ENCODE assay signal across 11 mouse cellular contexts in genomic region chr11:99854121-99854520, GRCm38 (mm10). TPM values are rescaled to one million over a fixed set of nuclear protein-coding genes. Genes with fewer than 3 reads are reported as not detected.
DNase-seq lines count a peak whose midpoint lies in the region; TF ChIP-seq lines count a peak whose summit lies in the region.
"Had no signal": no experiment of that assay in that cellular context is flagged by ENCODE, and none has a peak within 500 bp of the region (broad histone marks: within the 10 kb centered on the region; RNA-seq: fewer than 3 reads in every experiment).

No protein-coding gene starts in this region.

- in situ Hi-C loops in CH12.LX (cut with MboI; ENCODE audit: low pct_ligation_motif_present, low pct_unique_long_range_greater_than_20kb, low sequenced_read_pairs) = no loop called here
- in situ Hi-C loops in ES-E14 (cut with MboI; ENCODE audit: low sequenced_read_pairs in 2 of 2, unreplicated experiment in 2 of 2) = no loop called here

- TF ChIP-seq RAD21 in CH12.LX (IDR thresholded peaks at IDR 0.05; ENCODE audit: low read depth, low read length) = peak; percentile 31

- H3K79me2 ChIP-seq in CH12.LX (replicated peaks; ENCODE audit: control insufficient read depth, extremely low read depth, insufficient read depth, poor library complexity, severe bottlenecking) = no peaks in the 10 kb centered on the region

- peak; percentile 15 to 16 for DNase-seq in kidney, postnatal 4 days
- DNase-seq in kidney, adult 8-10 months = no peak
- DNase-seq in CH12.LX (ENCODE audit: extremely low read depth) (no peak), ES-E14 (ENCODE audit: low read depth, low spot score) (peak; percentile 6)
- DNase-seq in gastrocnemius, adult 18-20 months (ENCODE audit: low spot score) = no peak
- DNase-seq in ovary, postnatal 14 days (ENCODE audit: low spot score) = no peak
- DNase-seq: heart, postnatal 14 days; thymus, postnatal 25 days had no signal

- peaks cover 59% of the 10 kb centered on the region for H3K27me3 ChIP-seq in CH12.LX (replicated peaks)
- H3K27me3 ChIP-seq: megakaryocyte, embryonic 14.5 days had no signal

- TF ChIP-seq POLR2A in CH12.LX (IDR thresholded peaks at IDR 0.05; ENCODE audit: low read depth, low read length) = no peak
- no peak for TF ChIP-seq POLR2A in embryonic fibroblast, embryonic 13.5 days (IDR thresholded peaks at IDR 0.05; ENCODE audit: low read depth, low read length)

- H3K36me3 ChIP-seq in CH12.LX (replicated peaks in 1 of 2; ENCODE audit: control insufficient read depth in 1 of 2, insufficient read depth in 1 of 2, low read length in 1 of 2) = no peaks in the 10 kb centered on the region
- no peaks in the 10 kb centered on the region for H3K36me3 ChIP-seq in ES-E14 (ENCODE audit: control insufficient read depth, insufficient read depth, low read length, poor library complexity, severe bottlenecking)

- H3K4me3 ChIP-seq in CH12.LX (replicated peaks in 1 of 3; ENCODE audit: low read depth in 2 of 3, low read length in 2 of 3, poor library complexity in 1 of 3) (no peak overlapping the region), ES-E14 (ENCODE audit: insufficient read depth in 1 of 2, low read depth in 1 of 2, low read length in 2 of 2, poor library complexity in 1 of 2, severe bottlenecking in 1 of 2) (no peak overlapping the region)
- no peak overlapping the region for H3K4me3 ChIP-seq in embryonic fibroblast, embryonic 13.5 days (ENCODE audit: insufficient read depth, low read length)
- H3K4me3 ChIP-seq: megakaryocyte, embryonic 14.5 days had no signal

- no peaks in the 10 kb centered on the region for H3K9me3 ChIP-seq in CH12.LX (replicated peaks; ENCODE audit: low read length)
- H3K9me3 ChIP-seq in ES-E14 (ENCODE audit: control insufficient read depth, insufficient read depth, low read depth, low read length) = no peaks in the 10 kb centered on the region
- H3K9me3 ChIP-seq: megakaryocyte, embryonic 14.5 days had no signal

- dilution Hi-C loops in CH12.LX (cut with MboI; ENCODE audit: extremely low pct_ligation_motif_present, extremely low pct_unique_long_range_greater_than_20kb, low sequenced_read_pairs) = no loop called here

- no peak for TF ChIP-seq EP300 in CH12.LX (IDR thresholded peaks at IDR 0.05; ENCODE audit: low read length)

- peak in 1 of 2 experiments; percentile 53; a peak in 2 of 4 replicates for TF ChIP-seq CTCF in CH12.LX (conservative IDR thresholded peaks at IDR 0.05 in 1 of 2, IDR thresholded peaks at IDR 0.05 in 1 of 2; ENCODE audit: low read depth in 2 of 2, low read length in 2 of 2)
- peak; percentile 27; the same call in 1 of the 2 replicates for TF ChIP-seq CTCF in embryonic fibroblast, embryonic 13.5 days (IDR thresholded peaks at IDR 0.05; ENCODE audit: borderline replicate concordance, insufficient read depth, low read length)

- H3K27ac ChIP-seq in CH12.LX (ENCODE audit: insufficient read depth, low read depth) (no peak overlapping the region), ES-E14 (ENCODE audit: insufficient read depth, low read depth, low read length, poor library complexity, severe bottlenecking) (no peak overlapping the region)
- H3K27ac ChIP-seq in embryonic fibroblast, embryonic 13.5 days (ENCODE audit: insufficient read depth, low read length) = no peak overlapping the region

- no peak overlapping the region for H3K4me2 ChIP-seq in CH12.LX (ENCODE audit: insufficient read depth, low read depth, poor library complexity, severe bottlenecking)

- H3K4me1 ChIP-seq in CH12.LX (ENCODE audit: control insufficient read depth in 1 of 2, insufficient read depth in 2 of 2) = no peaks in the 10 kb centered on the region
- H3K4me1 ChIP-seq in ES-E14 (ENCODE audit: control insufficient read depth in 2 of 2, insufficient read depth in 2 of 2, low read length in 2 of 2, poor library complexity in 1 of 2) = no peaks in the 10 kb centered on the region
- peaks cover 5% of the 10 kb centered on the region for H3K4me1 ChIP-seq in embryonic fibroblast, embryonic 13.5 days (ENCODE audit: control insufficient read depth, insufficient read depth, low read length)
- H3K4me1 ChIP-seq: megakaryocyte, embryonic 14.5 days had no signal

- H3K9ac ChIP-seq in CH12.LX (ENCODE audit: insufficient read depth, low read depth) (no peak overlapping the region), ES-E14 (ENCODE audit: insufficient read depth, low read depth, low read length, poor library complexity, severe bottlenecking) (no peak overlapping the region)

TF ChIP-seq in CH12.LX, 34 proteins besides CTCF, POLR2A, EP300 and RAD21:
- no peak for TF ChIP-seq USF1 (IDR thresholded peaks at IDR 0.05; ENCODE audit: low read depth, low read length)
- 0 out of 2 replicates have a peak, but pooled peaks have one; percentile 45 for TF ChIP-seq MAFK (IDR thresholded peaks at IDR 0.05; ENCODE audit: insufficient replicate concordance, low read length)
- no peak for TF ChIP-seq TCF12 (IDR thresholded peaks at IDR 0.05; ENCODE audit: low read depth, low read length)
- peak; percentile 50 for TF ChIP-seq SMC3 (IDR thresholded peaks at IDR 0.05; ENCODE audit: low read depth, low read length)

TF ChIP-seq in ES-E14, 5 proteins besides CTCF, POLR2A, EP300 and RAD21:
- TF ChIP-seq MAFK (IDR thresholded peaks at IDR 0.05; ENCODE audit: insufficient read depth, low read depth, low read length) (peak; percentile 83), CHD2 (IDR thresholded peaks at IDR 0.05; ENCODE audit: low read depth, low read length) (no peak), ZC3H11A (IDR thresholded peaks at IDR 0.05; ENCODE audit: borderline replicate concordance, low read depth, low read length) (no peak)
TF ChIP-seq in ES-E14: peak in this region for 1.

RNA-seq across cellular contexts. Expression of gene Krtap4-16, which starts 2.7 kb away (rescaled TPM):
- total RNA-seq in CH12.LX (2012; rRNA removed) = not detected in 2 replicates
- total RNA-seq in CH12.LX (2014; rRNA removed) = not detected in 2 replicates
- polyA plus RNA-seq in CH12.LX (2012; ENCODE audit: insufficient read length, low read depth) = not detected in 2 replicates
- total RNA-seq in ES-E14 (2012; rRNA removed) = not detected in 2 replicates
- not detected in 2 replicates for polyA plus RNA-seq in embryonic fibroblast, embryonic 13.5 days (2011; ENCODE audit: insufficient read length, low read depth, missing spikeins)
- not detected for total RNA-seq in gastrocnemius, adult 18-20 months (2021)
- total RNA-seq: heart, postnatal 14 days had no signal
- polyA plus RNA-seq: frontal cortex, adult 2 months had no signal

RNA-seq across cellular contexts. Expression of gene Gm11568, which starts 3.6 kb away (rescaled TPM):
- total RNA-seq in CH12.LX (2012; rRNA removed) (not detected in 2 replicates), CH12.LX (2014; rRNA removed) (not detected in 2 replicates), ES-E14 (2012; rRNA removed) (not detected in 2 replicates)
- not detected in 2 replicates for polyA plus RNA-seq in CH12.LX (2012; ENCODE audit: insufficient read length, low read depth)
- polyA plus RNA-seq in embryonic fibroblast, embryonic 13.5 days (2011; ENCODE audit: insufficient read length, low read depth, missing spikeins) = not detected in 2 replicates
- total RNA-seq in gastrocnemius, adult 18-20 months (2021) = not detected
- total RNA-seq: heart, postnatal 14 days had no signal
- polyA plus RNA-seq: frontal cortex, adult 2 months had no signal

RNA-seq across cellular contexts. Expression of gene Gm11559, which starts 10.2 kb away (rescaled TPM):
- total RNA-seq in CH12.LX (2012; rRNA removed) (not detected in 2 replicates), CH12.LX (2014; rRNA removed) (not detected in 2 replicates), ES-E14 (2012; rRNA removed) (not detected in 2 replicates)
- not detected in 2 replicates for polyA plus RNA-seq in CH12.LX (2012; ENCODE audit: insufficient read length, low read depth)
- not detected in 2 replicates for polyA plus RNA-seq in embryonic fibroblast, embryonic 13.5 days (2011; ENCODE audit: insufficient read length, low read depth, missing spikeins)
- not detected for total RNA-seq in gastrocnemius, adult 18-20 months (2021)
- total RNA-seq: heart, postnatal 14 days had no signal
- polyA plus RNA-seq: frontal cortex, adult 2 months had no signal

RNA-seq across cellular contexts. Expression of gene 2300003K06Rik, which starts 16.3 kb away (rescaled TPM):
- not detected in 2 replicates for total RNA-seq in CH12.LX (2012; rRNA removed)
- total RNA-seq in CH12.LX (2014; rRNA removed) = not detected in 2 replicates
- not detected in 2 replicates for polyA plus RNA-seq in CH12.LX (2012; ENCODE audit: insufficient read length, low read depth)
- total RNA-seq in ES-E14 (2012; rRNA removed) = not detected in 2 replicates
- not detected in 2 replicates for polyA plus RNA-seq in embryonic fibroblast, embryonic 13.5 days (2011; ENCODE audit: insufficient read length, low read depth, missing spikeins)
- total RNA-seq in gastrocnemius, adult 18-20 months (2021) = not detected
- total RNA-seq: heart, postnatal 14 days had no signal
- polyA plus RNA-seq: frontal cortex, adult 2 months had no signal

RNA-seq across cellular contexts. Expression of gene Krtap9-1, which starts 19.1 kb away (rescaled TPM):
- total RNA-seq in CH12.LX (2012; rRNA removed) (not detected in 2 replicates), CH12.LX (2014; rRNA removed) (not detected in 2 replicates), ES-E14 (2012; rRNA removed) (not detected in 2 replicates)
- not detected in 2 replicates for polyA plus RNA-seq in CH12.LX (2012; ENCODE audit: insufficient read length, low read depth)
- not detected in 2 replicates for polyA plus RNA-seq in embryonic fibroblast, embryonic 13.5 days (2011; ENCODE audit: insufficient read length, low read depth, missing spikeins)
- total RNA-seq in gastrocnemius, adult 18-20 months (2021) = not detected
- total RNA-seq: heart, postnatal 14 days had no signal
- polyA plus RNA-seq: frontal cortex, adult 2 months had no signal

Comparison
In these comparisons a context has a peak if more than half of its experiments do, and no peak if none do; other contexts are left out.
1. DNase-seq: peak in kidney, postnatal 4 days (2 of 2) and ES-E14 (single experiment); none in kidney, adult 8-10 months (0 of 2), CH12.LX (single experiment), gastrocnemius, adult 18-20 months (single experiment) and ovary, postnatal 14 days (single experiment).